ENCODE assay signal across 12 mouse cellular contexts in genomic region chr15:89473370-89473769, GRCm38 (mm10).
"Had no signal": no experiment of that assay in that cellular context is flagged by ENCODE, and none has a peak within 500 bp of the region (broad histone marks: within the 10 kb centered on the region; RNA-seq: fewer than 3 reads in every experiment).

No protein-coding gene starts in this region.

- DNase-seq: gastrocnemius, postnatal 14 days; gastrocnemius, postnatal 36 days; heart, postnatal 14 days; heart, postnatal 36 days; kidney, adult 11 months; kidney, adult 2 months; kidney, adult 9 months; kidney, postnatal 14 days; kidney, postnatal 36 days; layer of hippocampus, adult 9-11 months; layer of hippocampus, postnatal 36 days; left cerebral cortex, postnatal 4 days had no signal
